Mouse (Mus musculus): ENCODE data around the gene Myoz1. TPM values are rescaled to one million over a fixed set of nuclear protein-coding genes. Genes with fewer than 3 reads are reported as not detected.

Gene Myoz1
- total RNA-seq, 4 experiments from 2014 or later = 1.2 TPM; not detected in 3

Small RNA genes within 50 kb of the gene (microRNA-seq; reads per million reads assigned to microRNA genes)
- gene Mir6946 = 0.17 to 0.70 reads per million in 2 experiments

Other genes with a start within 250 kb of the Myoz1 start
- gene Cfap70, start 204.3 kb downstream of the Myoz1 start, total RNA-seq (2022) = 1 to 10 TPM; 1.2 to 7.0 (median 1.8) TPM
- 100 to 1,000 TPM; 118 to 129 (median 120) TPM for gene Anxa7, start 176.4 kb downstream of the Myoz1 start, total RNA-seq (2022)
- gene Mss51, start 159.6 kb downstream of the Myoz1 start, total RNA-seq (2022) = 1 to 10 TPM in 2 of 4 experiments, under 1 TPM in 2; 0.52 to 2.1 (median 1.1) TPM
- gene Ppp3cb, start 110.0 kb downstream of the Myoz1 start, total RNA-seq (2022) = 10 to 100 TPM; 66.2 to 94.4 (median 73.4) TPM
- gene Usp54, start 15.5 kb downstream of the Myoz1 start, total RNA-seq (2022) = 10 to 100 TPM; 18.3 to 22.1 (median 19.3) TPM
- gene Synpo2l, start 11.8 kb upstream of the Myoz1 start, total RNA-seq (2022) = under 1 TPM; 0.22 to 0.43 (median 0.41) TPM
- gene Sec24c, start 17.8 kb upstream of the Myoz1 start, total RNA-seq (2022) = 100 to 1,000 TPM; 124 to 167 (median 150) TPM
- 10 to 100 TPM; 18.7 to 22.5 (median 21.3) TPM for gene Fut11, start 38.4 kb upstream of the Myoz1 start, total RNA-seq (2022)
- 10 to 100 TPM; 59.4 to 79.8 (median 72.9) TPM for gene Chchd1, start 46.5 kb upstream of the Myoz1 start, total RNA-seq (2022)
- gene Zswim8, start 51.0 kb upstream of the Myoz1 start, total RNA-seq (2022) = 100 to 1,000 TPM; 111 to 197 (median 146) TPM
- 10 to 100 TPM; 27.7 to 51.1 (median 34.4) TPM for gene Ndst2, start 78.0 kb upstream of the Myoz1 start, total RNA-seq (2022)
- 10 to 100 TPM; 63.3 to 74.9 (median 69.1) TPM for gene Camk2g, start 137.5 kb upstream of the Myoz1 start, total RNA-seq (2022)
- 10 to 100 TPM; 22.1 to 48.3 (median 35.9) TPM for gene Plau, start 180.1 kb upstream of the Myoz1 start, total RNA-seq (2022)

Data from adrenal gland, adult 8-10 months (tissue).